18 mouse cellular contexts compared by ENCODE assay signal in genomic region chr5:149997321-149998034, GRCm38 (mm10). TPM values are rescaled to one million over a fixed set of nuclear protein-coding genes. Genes with fewer than 3 reads are reported as not detected.
A peak's percentile ranks its signal among the peaks of the same experiment; 100 is the strongest.
DNase-seq lines count a peak whose midpoint lies in the region; ATAC-seq and TF ChIP-seq lines count a peak whose summit lies in the region.
"Had no signal": no experiment of that assay in that cellular context is flagged by ENCODE, and none has a peak within 500 bp of the region (broad histone marks: within the 10 kb centered on the region; RNA-seq: fewer than 3 reads in every experiment).

No protein-coding gene starts in this region.

- H3K4me2 ChIP-seq in intestine, embryonic 14.5 days (ENCODE audit: low read length) = peak overlapping the region; percentile 13; the same call in 1 of the 2 replicates
- H3K4me2 ChIP-seq in intestine, postnatal 0 days (replicated peaks; ENCODE audit: low read depth) = no peak overlapping the region
- H3K4me2 ChIP-seq in lung, embryonic 15.5 days = peak overlapping the region; percentile 47
- H3K4me2 ChIP-seq: liver, embryonic 13.5 days had no signal

- no peaks in the 10 kb centered on the region for H3K27me3 ChIP-seq in intestine, embryonic 14.5 days (replicated peaks; ENCODE audit: control insufficient read depth, insufficient read depth, low read length)
- no peaks in the 10 kb centered on the region for H3K27me3 ChIP-seq in intestine, postnatal 0 days (replicated peaks; ENCODE audit: control insufficient read depth, insufficient read depth, low read length)
- H3K27me3 ChIP-seq in lung, embryonic 15.5 days = no peaks in the 10 kb centered on the region
- H3K27me3 ChIP-seq: CH12.LX; liver, embryonic 13.5 days had no signal

- H3K4me1 ChIP-seq in intestine, embryonic 14.5 days (replicated peaks; ENCODE audit: control insufficient read depth, insufficient read depth, low read length) = no peaks in the 10 kb centered on the region
- no peaks in the 10 kb centered on the region for H3K4me1 ChIP-seq in intestine, postnatal 0 days (replicated peaks; ENCODE audit: control insufficient read depth, insufficient read depth, low read length)
- H3K4me1 ChIP-seq in lung, embryonic 15.5 days = peaks cover 6% of the 10 kb centered on the region; the same call in 1 of the 2 replicates
- H3K4me1 ChIP-seq: liver, embryonic 13.5 days had no signal

- no peaks in the 10 kb centered on the region for H3K36me3 ChIP-seq in intestine, embryonic 14.5 days (ENCODE audit: control insufficient read depth, insufficient read depth, low read length)
- H3K36me3 ChIP-seq in intestine, postnatal 0 days (ENCODE audit: control insufficient read depth, insufficient read depth) = no peaks in the 10 kb centered on the region
- no peaks in the 10 kb centered on the region for H3K36me3 ChIP-seq in lung, embryonic 15.5 days
- H3K36me3 ChIP-seq: liver, embryonic 13.5 days had no signal

- H3K4me3 ChIP-seq in intestine, embryonic 14.5 days (ENCODE audit: low read depth, low read length) = no peak overlapping the region
- no peak overlapping the region for H3K4me3 ChIP-seq in intestine, postnatal 0 days (ENCODE audit: low read depth, low read length)
- H3K4me3 ChIP-seq in lung, embryonic 15.5 days = peak overlapping the region; percentile 8; the same call in 1 of the 2 replicates
- H3K4me3 ChIP-seq: erythroblast, embryonic 14.5 days; layer of hippocampus, adult 2 months; liver, embryonic 13.5 days had no signal

- H3K9me3 ChIP-seq in intestine, embryonic 14.5 days (ENCODE audit: control insufficient read depth, low read length) = no peaks in the 10 kb centered on the region
- no peaks in the 10 kb centered on the region for H3K9me3 ChIP-seq in intestine, postnatal 0 days (ENCODE audit: control insufficient read depth)
- H3K9me3 ChIP-seq in lung, embryonic 15.5 days = no peaks in the 10 kb centered on the region

- H3K9ac ChIP-seq in intestine, embryonic 14.5 days (ENCODE audit: low read length) = no peak overlapping the region
- no peak overlapping the region for H3K9ac ChIP-seq in intestine, postnatal 0 days (ENCODE audit: low read depth, low read length)
- no peak overlapping the region for H3K9ac ChIP-seq in lung, embryonic 15.5 days
- H3K9ac ChIP-seq: liver, embryonic 13.5 days had no signal

- H3K27ac ChIP-seq in intestine, embryonic 14.5 days (ENCODE audit: low read depth) = no peak overlapping the region
- no peak overlapping the region for H3K27ac ChIP-seq in intestine, postnatal 0 days (ENCODE audit: low read depth, low read length)
- 0 out of 2 replicates have a peak overlapping the region, but pooled peaks have one; percentile 11 for H3K27ac ChIP-seq in lung, embryonic 15.5 days
- H3K27ac ChIP-seq: layer of hippocampus, adult 2 months; liver, embryonic 13.5 days had no signal

- TF ChIP-seq CTCF in intestine, postnatal 0 days (IDR thresholded peaks at IDR 0.05; ENCODE audit: low read depth) = no peak

- WGBS in intestine, embryonic 14.5 days = 68% methylated on average over 22 of the region's 22 CpGs
- WGBS in intestine, postnatal 0 days = 72% methylated on average over 22 of the region's 22 CpGs
- WGBS in lung, embryonic 15.5 days = 45% methylated on average over 22 of the region's 22 CpGs

- DNase-seq in intestine, embryonic 14.5 days (ENCODE audit: low spot score) = no peak
- no peak for DNase-seq in lung, postnatal 36 days
- DNase-seq in brain, adult 2 months (ENCODE audit: low read depth, low spot score) = peak; percentile 71
- DNase-seq in lung, postnatal 4 days = peak; percentile 15 to 43
- DNase-seq: cerebellum, adult 8-10 months; heart, postnatal 36 days; liver, embryonic 13.5 days; thymus, adult 2 months had no signal

- ATAC-seq in intestine, embryonic 14.5 days (replicated peaks; ENCODE audit: low FRiP score, low TSS enrichment, low read depth) = no peak
- no peak for ATAC-seq in intestine, postnatal 0 days
- peak; percentile 69 for ATAC-seq in lung, embryonic 15.5 days (ENCODE audit: borderline replicate concordance, extremely low read depth, low FRiP score, low TSS enrichment)
- no peak for ATAC-seq in erythroblast, adult 5-6 weeks (replicated peaks; ENCODE audit: low FRiP score, poor library complexity, severe bottlenecking)
- ATAC-seq: inflammation-experienced regulatory T-cells, adult 6 months had no signal

RNA-seq across cellular contexts. Expression of gene Rxfp2, which starts 21.0 kb away (rescaled TPM):
- polyA plus RNA-seq in intestine, embryonic 14.5 days (2014; fragmentation: Nextera tagmentation; extraction: Ambion mirVana) = 0.35 and 0.70 TPM in 2 replicates
- not detected in 2 replicates for polyA plus RNA-seq in intestine, postnatal 0 days (2015; fragmentation: Nextera tagmentation; extraction: Ambion mirVana)
- polyA plus RNA-seq in lung, embryonic 15.5 days (2015; fragmentation: Nextera tagmentation; extraction: Ambion mirVana) = 0.61 and 0.92 TPM in 2 replicates
- total RNA-seq in erythroblast, adult 5-6 weeks (2015; ENCODE audit: low replicate concordance) = not detected in 2 replicates
- not detected in 2 replicates for total RNA-seq in erythroblast, adult 5-6 weeks (2017; ENCODE audit: low replicate concordance)
- total RNA-seq: CH12.LX; heart, adult 8-10 months; heart, postnatal 36 days; megakaryocyte-erythroid progenitor cell, adult 5-6 weeks; monocyte, adult 5-6 weeks had no signal
- polyA plus RNA-seq: erythroblast, embryonic 14.5 days; inflammation-experienced regulatory T-cells, adult 6 months had no signal

Comparison
In these comparisons a context has a peak if more than half of its experiments do, and no peak if none do; other contexts are left out.
1. DNase-seq: peak in brain, adult 2 months (single experiment) and lung, postnatal 4 days (2 of 2); none in intestine, embryonic 14.5 days (single experiment) and lung, postnatal 36 days (single experiment).